Mouse (Mus musculus): Measurements from ENCODE around the gene Maats1. TPM values are rescaled to one million over a fixed set of nuclear protein-coding genes. Genes with fewer than 3 reads are reported as not detected.

Maats1 gene
- polyA plus RNA-seq, 1 experiment = 0.04 TPM

DNA sequence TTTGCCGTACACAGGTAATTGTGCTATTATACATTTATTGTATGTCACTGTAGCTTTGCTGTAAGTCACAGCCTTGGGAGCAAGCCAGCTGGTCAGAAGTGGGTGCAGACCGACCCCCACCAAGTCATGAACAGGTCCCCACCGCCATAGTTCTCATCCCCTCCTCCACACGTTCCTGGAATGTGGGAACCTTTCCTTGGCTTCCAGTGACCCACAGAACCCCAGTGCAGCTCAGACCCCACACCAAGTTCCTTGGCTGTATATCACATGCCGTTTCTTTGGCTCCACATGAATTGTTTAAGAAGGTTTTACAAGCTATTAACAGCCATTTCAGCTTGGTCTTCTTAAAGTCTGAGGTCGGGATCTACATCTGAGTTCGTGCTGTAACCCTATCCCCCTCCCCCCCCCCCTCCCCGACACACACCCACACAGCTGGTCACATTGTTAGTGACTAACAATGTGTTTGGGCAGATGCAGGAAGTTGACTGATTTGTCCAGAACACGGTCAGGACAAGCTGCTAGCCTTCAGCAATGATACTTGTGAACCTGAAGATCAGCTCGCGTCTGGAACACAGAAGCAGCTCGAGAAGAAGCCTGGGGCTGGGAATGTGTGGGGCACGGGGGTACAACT, 93.5 kb downstream of the Maats1 start:
- 37% methylated on average over 13 of the region's 13 CpGs for WGBS
- no peaks in the 10 kb centered on the region for H3K27me3 ChIP-seq (ENCODE audit: control insufficient read depth, insufficient read depth, low read length)
- no peak overlapping the region for H3K27ac ChIP-seq (ENCODE audit: insufficient read depth, low read length)
- no peaks in the 10 kb centered on the region; the same call in 1 of the 2 replicates for H3K4me1 ChIP-seq (ENCODE audit: control insufficient read depth, insufficient read depth, insufficient read length)
- no peak overlapping the region for H3K4me3 ChIP-seq (ENCODE audit: extremely low read depth, insufficient read depth, insufficient read length)
- no peak for TF ChIP-seq CTCF (IDR thresholded peaks at IDR 0.05; ENCODE audit: extremely low read depth, insufficient read depth, insufficient read length, insufficient replicate concordance)
- TF ChIP-seq POLR2A (IDR thresholded peaks at IDR 0.05; ENCODE audit: low read depth, low read length) = no peak
- H3K36me3 ChIP-seq (ENCODE audit: control insufficient read depth, insufficient read depth, low read length) = no peaks in the 10 kb centered on the region
- DNase-seq (ENCODE audit: low read depth in 1 of 2, low spot score in 2 of 2) = no peak

Other genes with a start within 250 kb of the Maats1 start
- gene Nr1i2, start 47.3 kb downstream of the Maats1 start, polyA plus RNA-seq (2012; rRNA removed) = not detected in 2 replicates
- gene Cox17, start 4.8 kb upstream of the Maats1 start, polyA plus RNA-seq (2012; rRNA removed) = 26.6 and 42.2 TPM in 2 replicates
- not detected in 2 replicates for gene Gm21987, start 4.9 kb upstream of the Maats1 start, polyA plus RNA-seq (2012; rRNA removed)
- gene Popdc2, start 20.1 kb upstream of the Maats1 start, polyA plus RNA-seq (2012; rRNA removed) = 3.3 and 4.8 TPM in 2 replicates
- 0.54 and 0.88 TPM in 2 replicates for gene Pla1a, start 91.0 kb upstream of the Maats1 start, polyA plus RNA-seq (2012; rRNA removed)
- gene Adprh, start 110.6 kb upstream of the Maats1 start, polyA plus RNA-seq (2012; rRNA removed) = 39.9 and 47.4 TPM in 2 replicates
- gene Cd80, start 113.4 kb upstream of the Maats1 start, polyA plus RNA-seq (2012; rRNA removed) = 1.8 and 2.0 TPM in 2 replicates
- 7.8 and 14.8 TPM in 2 replicates for gene Timmdc1, start 180.5 kb upstream of the Maats1 start, polyA plus RNA-seq (2012; rRNA removed)
- 17.9 and 18.2 TPM in 2 replicates for gene Poglut1, start 208.1 kb upstream of the Maats1 start, polyA plus RNA-seq (2012; rRNA removed)
- gene Tmem39a, start 216.6 kb upstream of the Maats1 start, polyA plus RNA-seq (2012; rRNA removed) = 37.5 and 38.3 TPM in 2 replicates

Data from spleen, adult 2 months (tissue).